Mouse (Mus musculus) spleen, adult 12 weeks (tissue): ENCODE measurements around the gene Stx7.

Experiments
- DNase-seq: peaks from one replicate; pipeline ENCODE4 v3.0.0; 2022; ENCODE audit warnings: low spot score

Stx7 gene

GRCm38 (mm10) chr10:24167978-24168583, 19.0 kb downstream of the Stx7 start:
- DNase-seq, result peak; percentile 31

GRCm38 (mm10) chr10:24168854-24169253, 19.8 kb downstream of the Stx7 start:
- DNase-seq, result no peak

GRCm38 (mm10) chr10:24171906-24172459, 22.9 kb downstream of the Stx7 start:
- DNase-seq, result no peak

GRCm38 (mm10) chr10:24173210-24174001, 24.3 kb downstream of the Stx7 start:
- DNase-seq, result no peak

- DNase-seq, result no peak
Measured at GRCm38 (mm10) chr10:24190392-24190791, 41.3 kb downstream of the Stx7 start.

GRCm38 (mm10) chr10:24191977-24192376, 42.9 kb downstream of the Stx7 start:
- no peak for DNase-seq

GRCm38 (mm10) chr10:24199303-24199702, 50.2 kb downstream of the Stx7 start:
- DNase-seq, result no peak

GRCm38 (mm10) chr10:24200099-24200498, 51.0 kb downstream of the Stx7 start:
- no peak for DNase-seq

- DNase-seq, result no peak
Measured at GRCm38 (mm10) chr10:24210075-24210474, 61.0 kb downstream of the Stx7 start.

GRCm38 (mm10) chr10:24213297-24213696, 64.2 kb downstream of the Stx7 start:
- no peak for DNase-seq

GRCm38 (mm10) chr10:24217558-24218268, 68.6 kb downstream of the Stx7 start:
- no peak for DNase-seq

- no peak for DNase-seq
Measured at GRCm38 (mm10) chr10:24220931-24221330, 71.8 kb downstream of the Stx7 start.

- DNase-seq, result no peak
Measured at GRCm38 (mm10) chr10:24222911-24223310, 73.8 kb downstream of the Stx7 start.

- no peak for DNase-seq
Measured at GRCm38 (mm10) chr10:24223449-24224143, 74.5 kb downstream of the Stx7 start, which contains the start of gene Moxd1. TSS of gene Moxd1 (plus strand) at chr10:24223517.

GRCm38 (mm10) chr10:24224591-24224990, 75.5 kb downstream of the Stx7 start:
- DNase-seq, result no peak

GRCm38 (mm10) chr10:24228318-24229183, 79.4 kb downstream of the Stx7 start:
- DNase-seq, result no peak

- no peak for DNase-seq
Measured at GRCm38 (mm10) chr10:24232281-24232680, 83.2 kb downstream of the Stx7 start.

GRCm38 (mm10) chr10:24235426-24236283, 86.6 kb downstream of the Stx7 start:
- no peak for DNase-seq
